Mouse (Mus musculus): ENCODE data around the gene Atg9b. TPM values are rescaled to one million over a fixed set of nuclear protein-coding genes. Genes with fewer than 3 reads are reported as not detected.

Gene Atg9b
- 0.17 and 0.25 TPM in 2 replicates for polyA plus RNA-seq (2012)

DNA sequence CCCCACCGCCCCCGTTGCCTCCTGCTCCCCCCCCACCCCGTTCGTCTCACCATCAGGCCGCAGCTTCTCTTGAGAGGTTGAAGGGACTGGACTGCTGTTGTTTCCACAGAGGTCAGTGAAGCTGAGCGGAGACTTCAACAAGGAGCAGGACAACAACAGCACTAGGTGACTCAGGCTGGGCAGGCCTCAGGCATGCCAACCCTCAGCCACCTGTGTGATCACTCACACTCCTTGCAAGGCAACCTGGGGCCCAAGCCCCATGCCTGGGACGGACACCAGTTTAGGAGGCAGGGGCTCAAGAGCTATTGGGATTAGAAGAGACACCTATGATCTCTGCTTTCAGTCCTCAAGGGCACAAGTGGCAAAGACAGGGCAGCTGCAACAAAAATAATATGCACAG is at the start of gene Atg9b:
TSS of gene Atg9b (minus strand) at position 280 of the 400 bp plus-strand sequence.
- TF ChIP-seq GATA1 (IDR thresholded peaks at IDR 0.05; ENCODE audit: low read length): no peak

DNA sequence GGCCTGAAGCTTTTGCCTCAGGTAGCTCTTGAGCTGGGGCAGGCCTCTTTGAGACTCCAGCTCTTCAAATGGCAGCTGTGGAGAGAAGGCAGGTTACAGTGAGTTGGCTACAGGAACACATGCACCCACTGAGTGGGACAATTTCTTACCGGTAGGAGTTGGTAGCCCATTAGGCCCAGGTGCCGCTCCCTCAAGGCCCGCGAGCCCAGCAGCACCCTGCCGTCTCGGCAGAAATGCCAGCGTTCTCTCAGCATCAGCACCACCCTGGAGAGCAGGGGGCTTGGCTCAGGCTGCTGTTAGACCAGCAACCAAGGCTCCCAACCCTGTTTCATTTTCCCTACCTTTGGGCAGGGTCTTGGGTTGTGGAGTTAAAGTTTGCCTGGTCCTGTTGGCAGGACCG is 49.2 kb upstream of the Atg9b start:
- TF ChIP-seq GATA1 (IDR thresholded peaks at IDR 0.05; ENCODE audit: low read length): no peak

DNA sequence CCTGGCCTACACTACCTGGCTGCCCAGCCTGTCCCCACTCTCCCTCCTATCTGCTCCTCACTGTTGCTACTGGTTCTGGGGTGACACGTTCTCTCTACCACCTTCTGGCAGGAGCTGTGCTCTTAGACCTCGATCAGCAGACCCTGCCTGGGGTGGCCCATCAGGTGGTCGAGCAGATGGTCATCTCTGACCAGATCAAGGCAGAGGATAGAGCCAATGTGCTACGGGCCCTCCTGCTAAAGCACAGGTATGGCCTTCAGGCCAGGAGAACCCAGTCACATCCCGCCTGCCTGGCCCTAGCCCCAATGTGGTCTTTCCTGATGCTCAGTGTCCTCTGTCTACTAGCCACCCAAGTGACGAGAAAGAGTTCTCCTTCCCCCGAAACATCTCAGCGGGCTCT is 42.0 kb upstream of the Atg9b start:
- no peak for TF ChIP-seq GATA1 (IDR thresholded peaks at IDR 0.05; ENCODE audit: low read length)

DNA sequence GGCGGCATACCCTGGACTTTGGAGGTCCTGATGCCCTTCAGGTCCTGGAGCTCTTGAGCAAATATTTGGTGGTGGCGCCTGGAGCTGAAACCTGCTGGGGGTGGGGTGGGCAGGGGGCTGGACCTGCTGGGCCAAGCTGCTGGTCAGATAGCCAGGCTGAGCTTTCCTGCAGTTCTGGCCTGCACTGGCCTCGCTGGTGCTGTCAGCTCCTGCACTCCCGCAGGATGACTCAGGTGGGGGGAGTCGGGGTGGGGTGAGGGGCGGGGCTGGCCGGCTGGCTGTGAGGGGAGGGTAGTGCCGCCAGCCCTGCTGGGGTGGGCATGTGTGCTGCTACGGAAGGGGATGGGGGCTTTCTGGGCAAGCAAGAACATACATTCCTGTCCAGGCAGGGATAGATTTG is 36.7 kb upstream of the Atg9b start:
- TF ChIP-seq GATA1 (IDR thresholded peaks at IDR 0.05; ENCODE audit: low read length): no peak

DNA sequence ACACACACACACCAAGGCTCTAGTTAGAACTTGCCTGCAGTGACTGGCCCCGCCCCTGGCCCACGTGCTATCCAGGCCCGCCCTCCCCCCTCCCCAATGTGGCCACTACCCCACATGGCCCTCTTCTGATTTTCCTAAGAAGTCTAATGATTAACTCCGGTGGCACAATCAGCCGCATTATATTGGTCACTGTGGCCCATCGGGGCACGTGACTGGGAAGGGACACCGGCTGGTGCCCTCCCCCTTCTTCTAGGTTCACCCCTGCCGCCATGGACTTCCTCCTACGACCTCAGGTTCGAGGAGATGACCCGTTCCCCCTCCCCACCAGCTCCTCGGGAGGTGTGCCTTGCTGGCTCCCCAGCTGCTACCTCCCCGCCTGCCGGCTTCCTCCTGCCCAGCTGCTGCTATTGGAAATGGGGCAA is 36.0 kb upstream of the Atg9b start:
- TF ChIP-seq GATA1 (IDR thresholded peaks at IDR 0.05; ENCODE audit: low read length): no peak

DNA sequence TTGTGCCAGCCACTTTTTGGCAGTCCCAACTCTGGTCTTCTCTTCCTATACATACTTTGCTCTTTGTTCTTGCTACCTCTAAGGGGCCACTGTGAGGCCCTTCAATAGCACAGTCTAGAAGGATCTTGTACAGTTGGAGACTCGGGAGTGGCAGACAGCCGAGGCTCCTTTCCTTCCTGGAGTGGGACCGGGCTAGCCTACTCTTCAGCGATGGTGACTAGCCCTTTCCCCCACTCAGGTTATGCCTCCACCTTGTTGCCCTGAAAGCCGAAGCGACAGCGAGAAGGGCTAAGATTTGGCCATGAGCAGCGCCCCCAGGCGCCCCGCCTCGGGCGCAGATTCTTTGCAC is 35.3 kb upstream of the Atg9b start:
- TF ChIP-seq GATA1 (IDR thresholded peaks at IDR 0.05; ENCODE audit: low read length): no peak

DNA sequence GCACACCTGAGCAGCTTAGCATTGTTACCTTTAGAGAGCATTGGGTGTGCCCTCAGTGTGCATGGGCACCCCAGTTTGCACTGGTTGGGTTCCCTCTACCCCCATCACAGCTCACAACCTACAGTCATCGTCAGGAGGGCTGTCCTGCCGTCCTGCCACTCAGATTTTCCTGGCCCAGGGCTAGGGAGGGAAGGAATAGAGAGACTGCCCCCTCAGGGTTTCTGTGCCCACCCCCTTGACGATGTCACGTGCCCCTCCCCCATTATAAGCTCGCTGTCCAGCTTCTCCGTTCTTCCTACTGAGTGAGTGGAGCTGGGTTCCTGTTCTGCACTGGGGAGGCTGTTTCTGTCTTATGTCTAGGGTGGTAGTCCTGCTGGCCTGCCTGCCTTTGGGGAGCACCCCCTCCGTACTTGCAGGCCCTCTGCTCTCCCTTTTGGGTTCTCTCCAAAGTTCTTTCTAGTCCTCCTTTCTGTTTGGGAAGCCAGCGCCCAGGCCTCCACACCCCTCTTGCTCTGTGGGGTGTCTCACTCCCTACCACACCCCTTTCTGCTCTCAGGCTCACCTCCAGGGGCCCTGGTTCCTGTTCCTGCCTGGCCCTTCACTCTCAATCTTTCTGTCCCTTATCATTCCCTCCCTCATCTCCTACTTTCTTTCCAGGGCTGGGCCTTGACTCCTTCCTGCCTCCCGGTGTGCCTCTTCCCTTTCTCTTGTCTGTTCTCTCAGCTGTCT is 34.8 kb upstream of the Atg9b start:
- no peak for TF ChIP-seq GATA1 (IDR thresholded peaks at IDR 0.05; ENCODE audit: low read length)

DNA sequence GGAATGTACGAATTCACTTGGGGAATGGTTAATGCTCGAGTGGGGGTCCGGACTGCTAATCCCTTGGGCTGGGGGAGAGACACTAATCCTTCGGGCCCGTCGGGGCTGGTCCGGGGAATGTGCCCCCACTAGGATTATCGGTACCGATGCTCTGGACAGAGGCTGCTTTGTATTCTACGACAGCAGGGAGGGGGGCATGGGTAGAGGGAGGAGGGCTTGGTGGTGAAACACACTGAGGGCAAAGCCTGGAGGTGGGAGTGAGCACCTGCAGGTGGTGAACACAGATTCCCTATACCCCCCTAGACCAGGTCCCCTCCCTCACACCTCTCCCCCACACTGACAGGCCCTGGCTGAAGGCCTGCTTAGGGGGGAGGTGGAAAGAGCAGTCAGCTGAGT is 34.1 kb upstream of the Atg9b start:
- TF ChIP-seq GATA1 (IDR thresholded peaks at IDR 0.05; ENCODE audit: low read length): no peak

DNA sequence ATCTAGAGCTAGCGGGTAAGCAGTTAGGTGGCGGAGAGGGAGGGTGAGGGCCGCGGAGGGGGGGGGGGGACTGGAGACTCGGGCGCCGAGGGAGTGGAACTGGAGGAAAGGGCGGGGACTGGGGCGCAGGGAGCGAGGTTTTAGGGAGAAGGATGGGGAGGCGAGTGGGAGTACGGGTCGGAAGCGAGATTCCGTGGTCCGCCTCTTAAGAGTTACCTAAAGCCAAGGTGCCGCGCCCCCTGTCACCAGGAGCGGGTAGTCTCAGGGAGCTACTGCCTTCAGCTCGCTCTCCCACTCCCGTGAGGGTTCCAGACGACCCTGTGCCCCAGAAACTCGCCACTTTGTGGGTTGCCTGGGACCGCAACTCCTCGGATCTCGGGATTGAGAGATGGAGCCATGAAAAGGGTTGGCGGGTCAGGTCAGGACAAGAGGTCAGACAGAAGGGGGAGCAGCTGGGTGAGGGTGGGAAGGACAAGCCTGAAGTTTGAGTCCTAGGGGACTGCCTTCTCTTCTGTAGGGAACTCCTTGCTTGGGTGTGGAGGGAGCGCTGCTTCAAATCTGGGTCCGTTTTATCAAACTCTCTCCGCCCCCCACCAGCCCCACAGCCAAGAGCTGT is 33.6 kb upstream of the Atg9b start:
- TF ChIP-seq GATA1 (IDR thresholded peaks at IDR 0.05; ENCODE audit: low read length): no peak

DNA sequence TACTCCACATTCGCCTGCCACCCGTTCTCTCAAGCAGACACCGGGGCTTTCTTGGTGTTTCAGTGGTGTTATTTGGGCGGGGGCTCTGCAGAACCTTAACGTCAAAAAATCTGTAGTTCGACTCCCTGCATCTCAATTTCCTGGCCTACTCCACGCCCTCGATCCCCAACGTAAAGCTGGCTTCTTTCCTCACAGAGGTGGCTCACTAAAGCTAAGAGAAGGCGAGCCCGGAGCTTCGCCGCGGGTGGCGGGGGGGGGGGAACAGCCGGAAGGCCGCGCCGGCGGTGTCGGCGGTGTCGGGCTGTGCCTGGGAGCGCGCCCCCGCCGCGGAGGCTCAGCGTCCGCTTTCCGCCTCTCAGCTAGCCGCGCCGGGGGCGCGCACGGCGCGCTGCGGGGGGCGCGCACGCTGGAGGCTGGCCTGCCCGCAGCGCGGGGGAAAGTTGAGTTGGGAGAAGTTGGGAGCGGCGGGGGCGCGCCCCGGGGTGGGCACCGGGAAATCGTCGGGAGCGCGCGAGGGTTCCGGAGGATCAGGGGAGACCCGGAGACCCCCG is 33.0 kb upstream of the Atg9b start:
- no peak for TF ChIP-seq GATA1 (IDR thresholded peaks at IDR 0.05; ENCODE audit: low read length)

DNA sequence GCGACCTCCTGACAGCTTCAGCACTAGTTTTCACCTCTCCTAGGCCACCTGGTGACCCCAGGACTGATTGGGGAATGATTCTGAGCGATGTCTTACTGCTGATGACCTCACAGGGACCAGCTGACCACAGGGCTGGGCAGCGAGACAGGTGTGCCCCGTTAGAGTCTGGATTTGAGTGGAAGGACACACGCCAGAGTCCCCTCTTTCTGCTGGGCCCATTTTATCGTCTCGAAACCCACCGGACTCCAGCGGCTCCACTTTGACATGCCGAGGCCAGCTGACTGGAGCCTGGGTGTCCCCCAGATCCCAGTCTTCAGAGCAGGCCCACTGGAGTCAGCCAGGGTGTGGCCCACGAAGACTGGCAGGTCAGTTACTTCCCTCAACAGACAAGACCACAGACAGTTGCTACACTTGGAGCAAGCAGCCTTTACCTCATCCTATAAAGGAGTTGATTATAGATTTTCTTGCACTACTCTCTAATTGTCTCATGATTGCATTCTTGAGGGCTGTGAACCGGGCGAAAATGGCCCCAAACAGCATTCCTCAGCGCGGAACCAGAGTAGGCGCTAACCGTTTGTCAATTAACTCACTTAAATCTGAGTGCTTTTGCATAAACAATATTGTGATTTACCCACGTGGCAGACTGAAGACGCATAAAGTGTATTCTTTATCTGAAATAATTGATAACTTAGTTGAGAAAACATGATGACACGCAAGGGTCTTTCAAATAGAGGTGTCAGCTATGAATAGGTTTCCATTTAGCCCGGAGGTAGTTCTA is 32.2 kb upstream of the Atg9b start:
- no peak for TF ChIP-seq GATA1 (IDR thresholded peaks at IDR 0.05; ENCODE audit: low read length)

DNA sequence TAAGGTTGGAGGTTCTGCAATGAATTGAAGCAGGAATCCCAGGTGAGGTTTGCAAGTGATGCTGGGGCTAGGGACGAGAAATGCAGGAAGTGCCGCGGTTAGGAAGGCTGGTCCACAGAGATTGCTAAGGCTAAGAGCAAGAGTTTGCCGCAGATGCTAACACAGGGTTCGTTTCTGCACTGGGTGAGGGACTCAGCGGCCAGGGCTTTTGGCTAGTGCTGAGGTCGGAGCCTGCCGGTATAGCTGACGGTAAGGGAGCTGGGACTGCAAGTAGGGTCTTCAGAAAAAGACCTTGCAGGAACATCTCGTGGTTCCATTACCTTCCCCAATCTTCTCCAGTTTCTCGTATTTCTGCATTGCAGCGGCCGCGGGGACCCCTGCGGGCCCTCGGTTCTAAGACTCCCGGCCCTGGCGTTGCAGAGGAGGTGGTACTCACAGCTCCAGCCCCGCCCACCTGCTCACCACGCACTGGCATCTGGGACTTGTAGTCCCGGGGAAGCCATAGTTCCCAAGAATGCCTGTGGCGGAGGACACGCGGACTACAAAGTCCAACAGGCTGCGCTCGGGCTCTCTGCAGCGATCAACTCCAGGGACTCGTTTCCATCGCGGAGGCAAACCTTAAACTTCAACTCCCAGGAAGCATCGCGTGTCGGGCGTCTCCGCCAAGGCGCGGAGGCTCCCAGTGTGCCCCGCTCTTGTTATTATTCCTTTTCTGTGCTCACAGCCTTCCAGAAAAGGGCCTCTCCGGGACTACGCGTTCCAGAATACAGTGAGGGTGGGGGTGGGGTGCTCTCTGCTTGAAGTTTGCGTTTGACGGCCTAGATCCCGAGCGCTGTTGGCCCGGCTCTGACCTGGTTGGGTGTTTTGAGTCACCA is 31.4 kb upstream of the Atg9b start, which contains the start of the genes Cdk5 and Slc4a2:
TSS of gene Cdk5 (minus strand) at position 402 of the 875 bp plus-strand sequence.
TSS of gene Slc4a2 (plus strand) at position 709 of the 875 bp plus-strand sequence.
- TF ChIP-seq GATA1 (IDR thresholded peaks at IDR 0.05; ENCODE audit: low read length): no peak

DNA sequence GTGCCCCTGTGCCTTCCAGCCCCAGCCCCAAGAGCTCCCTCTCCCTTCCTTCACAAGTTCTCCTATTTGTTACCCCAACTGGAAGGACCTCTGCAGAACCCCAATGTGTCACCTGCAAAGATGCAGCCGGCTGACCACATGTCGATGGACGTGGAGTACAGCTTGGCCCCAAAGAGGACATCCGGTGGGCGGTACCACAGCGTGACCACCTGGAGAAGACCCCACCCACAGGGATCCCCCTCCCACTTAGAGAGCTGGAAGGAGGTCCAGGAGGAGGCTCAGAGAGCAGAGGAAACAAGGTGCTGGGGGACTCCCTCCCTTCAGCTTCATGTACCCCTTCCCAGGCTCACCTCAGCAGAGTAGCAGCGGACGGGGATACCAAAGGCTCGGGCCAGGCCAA is 28.4 kb upstream of the Atg9b start:
- no peak for TF ChIP-seq GATA1 (IDR thresholded peaks at IDR 0.05; ENCODE audit: low read length)

DNA sequence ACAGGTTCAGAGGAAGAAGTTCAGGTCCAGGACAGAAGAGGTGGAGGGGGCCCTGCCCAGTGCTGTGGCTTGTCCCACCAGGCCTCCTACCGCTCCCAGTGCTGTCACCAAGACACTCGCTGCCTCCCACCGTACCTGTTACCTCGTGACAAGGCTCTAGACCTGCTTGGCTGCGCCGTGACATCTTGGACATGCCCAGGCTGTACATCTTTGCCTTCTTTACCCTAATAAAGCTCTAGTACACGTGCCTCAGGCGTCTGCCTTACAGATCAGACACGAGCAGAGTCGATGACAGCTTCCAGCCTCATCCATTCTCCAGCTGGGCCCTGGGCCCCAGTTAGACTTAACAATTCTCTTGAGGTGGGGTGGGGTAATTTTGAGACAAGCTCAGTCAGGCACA is 25.6 kb upstream of the Atg9b start:
- no peak for TF ChIP-seq GATA1 (IDR thresholded peaks at IDR 0.05; ENCODE audit: low read length)

DNA sequence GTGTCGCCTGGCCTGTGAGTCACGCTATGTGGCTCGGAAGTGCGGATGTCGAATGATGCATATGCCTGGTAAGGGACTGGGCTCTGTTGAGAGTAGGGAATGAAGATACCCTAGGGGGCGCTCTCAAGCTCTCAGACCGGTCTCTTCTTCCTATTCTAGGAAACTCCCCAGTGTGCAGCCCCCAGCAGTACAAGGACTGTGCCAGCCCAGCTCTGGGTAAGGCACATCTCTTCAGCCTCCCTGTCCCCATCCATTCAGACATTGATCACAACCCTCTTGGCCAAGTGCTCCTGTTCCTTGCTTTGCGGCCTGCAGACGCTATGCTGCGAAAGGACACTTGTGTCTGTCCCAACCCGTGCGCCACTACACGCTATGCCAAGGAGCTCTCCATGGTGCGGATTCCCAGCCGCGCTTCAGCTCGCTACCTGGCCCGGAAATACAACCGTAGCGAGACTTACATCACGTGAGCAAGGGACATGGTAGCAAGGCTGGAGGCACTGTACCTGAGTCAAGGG is 24.3 kb upstream of the Atg9b start:
- TF ChIP-seq GATA1 (IDR thresholded peaks at IDR 0.05; ENCODE audit: low read length): no peak

All from G1E-ER4 (cell line).